ENCODE assay signal across 25 mouse cellular contexts in the genomic region with DNA sequence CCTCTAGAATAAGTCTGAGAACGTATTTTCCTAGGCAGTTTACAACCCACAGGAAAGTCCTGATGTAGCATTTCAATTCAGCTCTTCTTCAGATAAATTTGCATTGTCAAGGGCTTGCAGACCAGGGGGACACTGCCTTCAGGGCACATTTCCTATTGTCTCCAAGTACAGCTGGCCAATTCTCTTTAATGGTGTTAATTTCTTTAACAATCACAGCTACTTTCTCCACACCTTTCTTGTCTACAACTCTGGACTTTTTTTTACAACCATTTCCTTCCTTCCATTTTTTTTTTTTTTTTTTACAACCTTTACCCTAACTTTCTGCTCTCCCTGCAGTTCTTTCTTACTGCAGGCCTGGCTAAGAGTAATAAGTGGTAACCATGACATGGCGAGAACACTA.
"Had no signal": no experiment of that assay in that cellular context is flagged by ENCODE, and none has a peak within 500 bp of the region (broad histone marks: within the 10 kb centered on the region; RNA-seq: fewer than 3 reads in every experiment).

No protein-coding gene starts in this region.

- ATAC-seq: hindbrain, postnatal 0 days; intestine, postnatal 0 days had no signal

- H3K9me3 ChIP-seq: heart, embryonic 13.5 days; heart, embryonic 15.5 days; hindbrain, embryonic 13.5 days; hindbrain, embryonic 15.5 days; limb, embryonic 10.5 days; limb, embryonic 12.5 days; liver, embryonic 13.5 days; liver, embryonic 15.5 days had no signal

- H3K9ac ChIP-seq: heart, embryonic 13.5 days; heart, embryonic 15.5 days; hindbrain, embryonic 13.5 days; hindbrain, embryonic 15.5 days; limb, embryonic 12.5 days; liver, embryonic 13.5 days; liver, embryonic 15.5 days had no signal

- H3K36me3 ChIP-seq: heart, embryonic 13.5 days; heart, embryonic 15.5 days; hindbrain, embryonic 13.5 days; hindbrain, embryonic 15.5 days; limb, embryonic 10.5 days; limb, embryonic 12.5 days; liver, embryonic 13.5 days; liver, embryonic 15.5 days had no signal

- H3K27me3 ChIP-seq: heart, embryonic 13.5 days; heart, embryonic 15.5 days; hindbrain, embryonic 13.5 days; hindbrain, embryonic 15.5 days; limb, embryonic 12.5 days; liver, embryonic 13.5 days; liver, embryonic 15.5 days had no signal

- DNase-seq: gastrocnemius, postnatal 14 days; gastrocnemius, postnatal 36 days; heart, adult 2 months; heart, postnatal 14 days; heart, postnatal 36 days; kidney, adult 18-20 months; kidney, adult 8-10 months; kidney, postnatal 10 days; kidney, postnatal 25 days; kidney, postnatal 4 days; liver; liver, embryonic 13.5 days had no signal

- H3K4me2 ChIP-seq: heart, embryonic 11.5 days; heart, embryonic 13.5 days; heart, embryonic 15.5 days; hindbrain, embryonic 13.5 days; hindbrain, embryonic 15.5 days; limb, embryonic 12.5 days; liver, embryonic 11.5 days; liver, embryonic 13.5 days; liver, embryonic 15.5 days had no signal

- H3K4me3 ChIP-seq: heart, adult 2 months; heart, embryonic 13.5 days; heart, embryonic 15.5 days; hindbrain, embryonic 13.5 days; hindbrain, embryonic 15.5 days; layer of hippocampus, adult 2 months; left cerebral cortex, adult 2 months; limb, embryonic 10.5 days; limb, embryonic 12.5 days; liver, embryonic 13.5 days; liver, embryonic 15.5 days had no signal

- H3K4me1 ChIP-seq: heart, embryonic 13.5 days; heart, embryonic 15.5 days; hindbrain, embryonic 13.5 days; hindbrain, embryonic 15.5 days; liver, embryonic 13.5 days; liver, embryonic 15.5 days had no signal

- H3K27ac ChIP-seq: heart, adult 2 months; heart, embryonic 13.5 days; heart, embryonic 15.5 days; hindbrain, embryonic 13.5 days; hindbrain, embryonic 15.5 days; hindbrain, postnatal 0 days; layer of hippocampus, adult 2 months; left cerebral cortex, adult 2 months; limb, embryonic 10.5 days; limb, embryonic 12.5 days; liver, embryonic 13.5 days; liver, embryonic 15.5 days had no signal
